Mouse (Mus musculus) heart, embryonic 15.5 days (tissue): ENCODE results near the gene Mlc1. TPM values are rescaled to one million over a fixed set of nuclear protein-coding genes. Genes with fewer than 3 reads are reported as not detected.
A peak's percentile ranks its signal among the peaks of the same experiment; 100 is the strongest.

ENCODE experiments used
- ATAC-seq: fragments of 200-750 bp; cut with Nextera tagmentation; replicated peaks from 2 replicates; pipeline ENCODE4 v1.8.0; 2017; ENCODE audit warnings: low read depth, moderate TSS enrichment; ENCODE audit not compliant: insufficient number of reproducible peaks, insufficient read depth, low FRiP score
- H3K27ac ChIP-seq: fragments of 300-500 bp; sonication (generic); 2 replicates; pipeline ENCODE4 v1.5.1; 2015; ENCODE audit warnings: mild to moderate bottlenecking, inconsistent platforms
- H3K27me3 ChIP-seq: fragments of 300-500 bp; sonication (generic); 2 replicates; pipeline ENCODE4 v1.6.1; 2015; ENCODE audit warnings: inconsistent platforms
- H3K36me3 ChIP-seq: fragments of 300-500 bp; sonication (generic); 2 replicates; pipeline ENCODE4 v1.6.1; 2015; ENCODE audit warnings: mild to moderate bottlenecking, inconsistent platforms
- H3K4me1 ChIP-seq: fragments of 300-500 bp; sonication (generic); replicated peaks from 2 replicates; pipeline ENCODE4 v1.6.1; 2015; ENCODE audit warnings: inconsistent platforms
- H3K4me2 ChIP-seq: fragments of 300-500 bp; sonication (generic); 2 replicates; pipeline ENCODE4 v1.6.1; 2015; ENCODE audit warnings: inconsistent platforms, mild to moderate bottlenecking, moderate library complexity
- H3K4me3 ChIP-seq: fragments of 300-500 bp; sonication (generic); 2 replicates; pipeline ENCODE4 v1.5.1; 2015; ENCODE audit warnings: mild to moderate bottlenecking, inconsistent platforms
- H3K9ac ChIP-seq: fragments of 300-500 bp; sonication (generic); 2 replicates; pipeline ENCODE4 v1.6.1; 2015; ENCODE audit warnings: mild to moderate bottlenecking, inconsistent platforms
- H3K9me3 ChIP-seq: fragments of 300-500 bp; sonication (generic); replicated peaks from 2 replicates; pipeline ENCODE4 v1.6.1; 2016; ENCODE audit warnings: inconsistent platforms
- WGBS: fragments of 180-500 bp; shearing (Covaris S2); methylation state at CpG from one replicate; pipeline ENCODE4 v1.1.7; 2015; ENCODE audit warnings: mixed read lengths; 5-methylcytosine and 5-hydroxymethylcytosine counted together
- polyA plus RNA-seq: library from polyadenylated mRNA; unstranded; fragments of >200 nt; fragmentation: Nextera tagmentation; extraction: Ambion mirVana; gene quantifications from 2 replicates; pipeline ENCODE4 v1.2.1, GENCODE M21; 2015

Gene Mlc1
- not detected in 2 replicates for polyA plus RNA-seq

DNA sequence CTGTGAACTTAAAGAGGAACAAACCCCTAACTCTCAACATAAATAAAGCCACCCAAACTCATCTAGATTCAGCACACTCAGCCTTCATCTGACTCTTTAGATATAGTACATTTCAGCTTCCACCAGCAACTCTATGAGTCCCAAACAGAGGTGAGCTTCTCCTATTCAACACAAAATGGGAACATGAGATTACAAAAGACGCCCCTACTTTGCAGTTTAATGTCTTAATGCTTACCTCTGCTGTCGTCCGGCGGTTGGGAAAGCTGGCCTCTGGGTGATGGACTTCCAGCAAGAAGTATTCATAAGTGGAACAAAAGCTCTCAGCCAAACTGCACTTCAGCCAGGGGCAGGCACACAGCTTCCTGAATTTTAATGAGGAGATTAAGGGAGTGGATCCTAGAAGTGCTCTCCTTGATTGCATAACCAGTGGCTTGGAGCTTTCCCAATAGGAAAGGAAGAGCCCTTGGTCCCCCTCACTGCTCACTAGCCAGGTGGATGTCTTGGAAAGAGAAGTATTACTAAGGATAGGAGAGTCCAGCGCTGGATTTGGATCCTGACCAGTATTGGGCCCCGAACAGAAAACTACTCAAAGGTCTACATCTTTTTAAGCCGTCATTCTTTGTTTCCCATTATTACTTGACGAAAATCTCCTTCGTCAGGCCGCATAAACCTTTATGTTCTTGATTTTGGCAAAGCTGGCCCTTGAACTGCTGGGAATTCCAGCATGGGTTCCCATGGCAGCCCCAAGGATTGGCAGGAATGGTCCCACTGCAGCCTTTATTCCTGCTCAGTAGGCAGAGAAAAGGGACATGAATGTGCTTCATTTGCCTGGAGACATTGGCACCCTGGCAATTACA is at the start of gene Mlc1:
TSS of gene Mlc1 (minus strand) at position 727 of the 857 bp plus-strand sequence.
- Histone ChIP-seq H3K27me3 (no peaks in the 10 kb centered on the region), H3K9ac (no peak within 1 kb of the TSS), H3K9me3 (no peaks in the 10 kb centered on the region), H3K4me2 (no peak within 1 kb of the TSS), H3K27ac (no peak within 1 kb of the TSS), H3K36me3 (no peaks in the 10 kb centered on the region), H3K4me1 (no peaks in the 10 kb centered on the region), H3K4me3 (no peak within 1 kb of the TSS)
- ATAC-seq = no peak
- 73% methylated on average over 10 of the region's 10 CpGs for WGBS

DNA sequence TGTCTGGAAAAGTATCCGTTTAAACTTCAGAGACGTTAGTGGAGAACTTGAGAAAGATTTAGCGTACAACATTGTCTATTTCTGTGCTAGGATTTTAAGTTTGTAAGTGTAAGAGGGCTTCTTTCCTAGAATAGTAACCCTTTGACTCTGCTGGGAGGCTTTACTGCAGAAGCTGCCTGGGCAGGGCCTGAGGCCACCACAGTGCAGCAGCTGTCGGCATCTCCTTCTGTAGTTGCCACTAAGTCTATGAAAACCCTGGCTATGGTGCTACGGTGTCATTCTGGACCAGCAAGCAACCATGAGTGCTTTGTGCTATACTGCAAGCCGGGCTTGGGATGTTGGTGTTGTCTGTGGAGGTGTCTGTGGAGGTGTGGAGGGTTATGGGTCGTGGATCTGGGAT is 41.7 kb upstream of the Mlc1 start:
- Histone ChIP-seq H3K27me3 (no peaks in the 10 kb centered on the region), H3K4me3 (peak overlapping the region; percentile 48), H3K9ac (peak overlapping the region; percentile 45), H3K9me3 (no peaks in the 10 kb centered on the region), H3K27ac (peak overlapping the region; percentile 95), H3K4me1 (peaks cover 21% of the 10 kb centered on the region), H3K36me3 (no peaks in the 10 kb centered on the region; the same call in 1 of the 2 replicates), H3K4me2 (peak overlapping the region; percentile 63)
- peak; percentile 41; the same call in 1 of the 2 replicates for ATAC-seq
- 38% methylated on average over 7 of the region's 7 CpGs for WGBS

- peak overlapping the region; percentile 48 for H3K4me3 ChIP-seq
- peak overlapping the region; percentile 63 for H3K4me2 ChIP-seq
Observed at GRCm38 (mm10) chr15:89020085-89020484, 41.3 kb upstream of the Mlc1 start.

DNA sequence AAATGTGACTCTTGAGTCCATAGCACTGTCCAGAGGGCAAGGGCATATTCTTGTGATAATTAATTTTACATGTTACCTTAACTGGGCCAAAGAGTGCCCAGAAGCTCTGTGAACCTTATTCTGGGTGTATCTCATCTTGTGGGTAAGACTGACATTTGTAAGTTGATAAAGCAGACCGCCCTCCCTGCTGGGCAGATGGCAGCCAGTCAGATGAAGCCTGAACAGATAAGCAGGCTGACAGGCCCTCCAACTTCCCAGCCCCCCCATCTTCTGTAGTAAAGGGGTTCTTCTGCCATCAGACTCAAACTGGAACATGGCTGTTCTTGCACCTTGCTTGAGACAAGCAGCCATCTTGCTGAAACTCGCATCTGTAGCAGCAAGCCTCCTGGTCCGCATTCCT is 37.9 kb upstream of the Mlc1 start:
- no peak for ATAC-seq
- WGBS = 70% methylated on average over 3 of the region's 3 CpGs

More at GRCm38 (mm10) chr15:89020085-89020484, 41.3 kb upstream of the Mlc1 start:
- Histone ChIP-seq H3K9ac (peak overlapping the region; percentile 45; the same call in 1 of the 2 replicates), H3K36me3 (no peaks in the 10 kb centered on the region; the same call in 1 of the 2 replicates), H3K27ac (peak overlapping the region; percentile 95), H3K27me3 (no peaks in the 10 kb centered on the region), H3K4me1 (peaks cover 24% of the 10 kb centered on the region), H3K9me3 (no peaks in the 10 kb centered on the region)
- ATAC-seq = peak; percentile 83
- 14% methylated on average over 7 of the region's 7 CpGs for WGBS

DNA sequence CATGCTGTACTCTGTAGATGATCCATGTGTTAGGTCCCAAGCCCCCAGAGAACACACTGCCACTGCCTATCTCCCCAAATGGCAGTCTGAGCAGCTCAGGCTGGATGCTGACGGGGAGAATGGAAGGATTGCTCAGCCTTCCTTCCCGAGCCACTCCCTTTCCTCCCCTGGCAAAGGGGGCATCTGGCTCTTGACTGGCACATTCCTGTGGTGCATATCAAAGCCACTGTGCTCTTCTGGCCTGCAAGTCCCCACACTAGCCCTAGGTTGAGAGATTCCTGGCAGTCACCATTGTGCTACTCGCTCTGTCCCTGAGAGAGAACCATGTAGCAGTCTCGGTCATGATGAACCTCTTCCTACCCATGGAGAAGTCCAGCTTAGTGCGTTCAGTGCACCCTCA is 29.0 kb upstream of the Mlc1 start:
- Histone ChIP-seq H3K27me3 (no peaks in the 10 kb centered on the region), H3K4me2 (no peak overlapping the region), H3K9ac (no peak overlapping the region), H3K27ac (no peak overlapping the region), H3K4me1 (no peaks in the 10 kb centered on the region), H3K9me3 (no peaks in the 10 kb centered on the region), H3K36me3 (no peaks in the 10 kb centered on the region), H3K4me3 (no peak overlapping the region)
- 69% methylated on average over 5 of the region's 5 CpGs for WGBS
- ATAC-seq = no peak

More for the DNA sequence above, 37.9 kb upstream of the Mlc1 start:
- no peaks in the 10 kb centered on the region for H3K27me3 ChIP-seq
- H3K36me3 ChIP-seq = no peaks in the 10 kb centered on the region
- peaks cover 19% of the 10 kb centered on the region for H3K4me1 ChIP-seq
- H3K9ac ChIP-seq = no peak overlapping the region
- H3K4me3 ChIP-seq = no peak overlapping the region
- H3K27ac ChIP-seq = no peak overlapping the region
- H3K9me3 ChIP-seq = no peaks in the 10 kb centered on the region
- H3K4me2 ChIP-seq = no peak overlapping the region

- no peak overlapping the region for H3K9ac ChIP-seq
- WGBS = 82% methylated on average over 7 of the region's 7 CpGs
- no peak overlapping the region for H3K27ac ChIP-seq
- no peak overlapping the region for H3K4me3 ChIP-seq
- H3K4me1 ChIP-seq = no peaks in the 10 kb centered on the region
- H3K4me2 ChIP-seq = no peak overlapping the region
- H3K36me3 ChIP-seq = no peaks in the 10 kb centered on the region
- H3K27me3 ChIP-seq = no peaks in the 10 kb centered on the region
- H3K9me3 ChIP-seq = no peaks in the 10 kb centered on the region
- no peak for ATAC-seq
Observed at GRCm38 (mm10) chr15:89007002-89007401, 28.2 kb upstream of the Mlc1 start.

DNA sequence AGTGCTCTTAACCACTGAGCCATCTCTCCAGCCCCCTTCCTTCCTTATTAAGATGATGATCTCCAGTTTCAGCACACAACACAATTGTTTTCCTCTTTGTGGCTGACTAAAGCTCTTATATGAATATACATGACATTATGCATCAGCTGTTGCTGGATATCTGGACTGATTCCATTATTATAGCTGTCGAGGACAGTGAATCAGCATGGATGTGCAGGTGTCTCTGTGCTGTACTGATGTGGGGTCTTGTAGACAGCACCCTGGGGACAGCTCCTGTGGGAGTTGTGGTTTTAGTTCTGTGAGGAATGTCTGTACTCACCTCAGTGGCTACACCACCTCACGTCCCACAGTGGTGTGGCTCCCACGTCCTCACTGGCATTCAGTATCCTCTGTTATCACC is 22.4 kb upstream of the Mlc1 start:
- H3K9ac ChIP-seq = no peak overlapping the region
- 66% methylated on average over 3 of the region's 3 CpGs for WGBS
- H3K27me3 ChIP-seq = no peaks in the 10 kb centered on the region
- H3K36me3 ChIP-seq = no peaks in the 10 kb centered on the region
- no peaks in the 10 kb centered on the region for H3K9me3 ChIP-seq
- no peak overlapping the region for H3K4me2 ChIP-seq
- no peak overlapping the region for H3K4me3 ChIP-seq
- no peak overlapping the region for H3K27ac ChIP-seq
- ATAC-seq = no peak
- no peaks in the 10 kb centered on the region for H3K4me1 ChIP-seq

DNA sequence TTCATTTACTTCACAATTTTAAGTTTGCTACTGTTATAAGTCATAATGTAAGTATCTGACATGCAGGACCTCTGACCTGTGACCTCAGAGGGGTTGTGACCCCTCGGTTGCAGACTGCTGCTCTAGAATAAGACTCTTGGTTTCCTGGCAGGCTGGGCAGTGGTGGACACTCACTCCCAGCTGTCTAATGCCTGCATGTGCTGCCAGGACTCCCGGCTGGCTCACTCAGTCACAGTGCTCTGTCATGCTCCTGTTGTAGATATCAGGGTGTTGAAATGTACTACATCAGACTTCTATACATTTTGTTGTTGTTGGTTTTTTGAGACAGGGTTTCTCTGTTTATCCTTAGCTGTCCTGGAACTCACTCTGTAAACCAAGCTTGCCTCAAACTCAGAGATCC is 21.6 kb upstream of the Mlc1 start:
- H3K27ac ChIP-seq = no peak overlapping the region
- no peaks in the 10 kb centered on the region for H3K4me1 ChIP-seq
- no peak for ATAC-seq
- H3K4me2 ChIP-seq = no peak overlapping the region
- no peak overlapping the region for H3K9ac ChIP-seq
- H3K9me3 ChIP-seq = no peaks in the 10 kb centered on the region
- H3K4me3 ChIP-seq = no peak overlapping the region
- no peaks in the 10 kb centered on the region for H3K36me3 ChIP-seq
- WGBS = 56% methylated on average over 2 of the region's 2 CpGs
- H3K27me3 ChIP-seq = no peaks in the 10 kb centered on the region

GRCm38 (mm10) chr15:88999124-88999523 is 20.3 kb upstream of the Mlc1 start:
- Histone ChIP-seq H3K9me3 (no peaks in the 10 kb centered on the region), H3K4me1 (no peaks in the 10 kb centered on the region), H3K4me3 (no peak overlapping the region), H3K27ac (no peak overlapping the region), H3K4me2 (no peak overlapping the region), H3K36me3 (no peaks in the 10 kb centered on the region), H3K9ac (no peak overlapping the region), H3K27me3 (no peaks in the 10 kb centered on the region)
- ATAC-seq = 0 out of 2 replicates have a peak, but pooled peaks have one; percentile 27
- WGBS = 79% methylated on average over 2 of the region's 2 CpGs

- no peak overlapping the region for H3K4me2 ChIP-seq
- no peaks in the 10 kb centered on the region for H3K36me3 ChIP-seq
- no peaks in the 10 kb centered on the region for H3K27me3 ChIP-seq
- H3K27ac ChIP-seq = no peak overlapping the region
- no peak overlapping the region for H3K9ac ChIP-seq
- no peak overlapping the region for H3K4me3 ChIP-seq
- H3K9me3 ChIP-seq = no peaks in the 10 kb centered on the region
- WGBS = 74% methylated on average over 8 of the region's 8 CpGs
- ATAC-seq = no peak
- no peaks in the 10 kb centered on the region for H3K4me1 ChIP-seq
Observed at GRCm38 (mm10) chr15:88998636-88999035, 19.8 kb upstream of the Mlc1 start.

GRCm38 (mm10) chr15:88989236-88989635 is 10.4 kb upstream of the Mlc1 start:
- Histone ChIP-seq H3K9ac (no peak overlapping the region), H3K4me2 (no peak overlapping the region), H3K36me3 (no peaks in the 10 kb centered on the region), H3K9me3 (no peaks in the 10 kb centered on the region), H3K27ac (no peak overlapping the region), H3K4me1 (no peaks in the 10 kb centered on the region), H3K4me3 (no peak overlapping the region), H3K27me3 (no peaks in the 10 kb centered on the region)
- WGBS = 49% methylated on average over 2 of the region's 2 CpGs
- ATAC-seq = no peak
